Mouse (Mus musculus) stomach, embryonic 16.5 days (tissue): ENCODE results near the gene Endog. TPM values are rescaled to one million over a fixed set of nuclear protein-coding genes. Genes with fewer than 3 reads are reported as not detected.

Experiments
- ATAC-seq: fragments of 200-750 bp; cut with Nextera tagmentation; 2 replicates; pipeline ENCODE4 v1.8.0; 2017; ENCODE audit warnings: moderate number of reproducible peaks, moderate TSS enrichment; ENCODE audit not compliant: insufficient read depth, low FRiP score
- H3K27ac ChIP-seq: fragments of 300-500 bp; sonication (generic); 2 replicates; pipeline ENCODE4 v1.5.1; 2014; ENCODE audit warnings: low read length
- H3K27me3 ChIP-seq: fragments of 300-500 bp; sonication (generic); 2 replicates; pipeline ENCODE4 v1.6.1; 2014; ENCODE audit warnings: low read length, control low read depth, mixed read lengths; ENCODE audit not compliant: control insufficient read depth, insufficient read depth
- H3K36me3 ChIP-seq: fragments of 300-500 bp; sonication (generic); 2 replicates; pipeline ENCODE4 v1.6.1; 2014; ENCODE audit warnings: low read length; ENCODE audit not compliant: control insufficient read depth, insufficient read depth
- H3K4me1 ChIP-seq: fragments of 300-500 bp; sonication (generic); 2 replicates; pipeline ENCODE4 v1.6.1; 2014; ENCODE audit warnings: low read length, control low read depth, mixed read lengths; ENCODE audit not compliant: control insufficient read depth, insufficient read depth
- H3K4me2 ChIP-seq: fragments of 300-500 bp; sonication (generic); 2 replicates; pipeline ENCODE4 v1.6.1; 2014; ENCODE audit warnings: low read depth, low read length, mixed read lengths
- H3K4me3 ChIP-seq: fragments of 300-500 bp; sonication (generic); replicated peaks from 2 replicates; pipeline ENCODE4 v1.5.1; 2014; ENCODE audit warnings: mild to moderate bottlenecking, low read length
- H3K9ac ChIP-seq: fragments of 300-500 bp; sonication (generic); 2 replicates; pipeline ENCODE4 v1.6.1; 2014; ENCODE audit warnings: low read length
- H3K9me3 ChIP-seq: fragments of 300-500 bp; sonication (generic); replicated peaks from 2 replicates; pipeline ENCODE4 v1.6.1; 2016; ENCODE audit warnings: low read length, control low read depth; ENCODE audit not compliant: control insufficient read depth
- WGBS: fragments of 180-500 bp; shearing (Covaris S2); extraction: QIAGEN DNeasy Blood & Tissue Kit; methylation state at CpG from one replicate; pipeline ENCODE4 v1.1.7; 2014; 5-methylcytosine and 5-hydroxymethylcytosine counted together
- polyA plus RNA-seq: library from polyadenylated mRNA; unstranded; fragments of >200 nt; fragmentation: Nextera tagmentation; extraction: Ambion mirVana; gene quantifications from 2 replicates; pipeline ENCODE4 v1.2.1, GENCODE M21; 2015

The Endog gene
- polyA plus RNA-seq, 1 experiment from 2014 or later, result 17.5 TPM

DNA sequence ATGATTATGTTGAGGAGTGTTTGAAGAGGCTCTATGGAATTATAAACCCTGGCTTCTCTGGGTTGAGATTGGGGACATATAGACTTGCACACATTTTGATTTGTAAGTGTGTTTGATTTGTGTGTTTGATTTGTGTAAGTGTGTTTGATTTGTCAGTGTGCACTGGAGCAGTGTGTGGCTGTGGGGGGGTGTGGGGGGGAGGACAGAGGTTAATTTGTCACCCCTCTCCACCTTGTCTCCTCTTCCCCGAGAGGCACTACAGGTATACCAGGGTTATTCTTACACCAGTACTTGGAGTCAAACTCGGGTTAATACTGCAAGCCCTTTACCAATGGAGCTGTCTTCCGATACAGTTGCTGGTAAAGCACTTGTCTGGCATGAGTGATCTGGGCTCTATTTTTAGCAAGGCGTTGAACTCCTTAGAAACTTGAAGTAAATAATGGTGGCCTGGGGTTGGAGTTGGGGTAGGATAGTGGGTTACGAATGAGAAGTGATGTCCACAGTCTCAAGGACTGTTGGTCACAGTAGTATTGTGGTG, 29.2 kb downstream of the Endog start:
- H3K27ac ChIP-seq, result peak overlapping the region; percentile 84
- WGBS, result 56% methylated on average over 5 of the region's 5 CpGs

DNA sequence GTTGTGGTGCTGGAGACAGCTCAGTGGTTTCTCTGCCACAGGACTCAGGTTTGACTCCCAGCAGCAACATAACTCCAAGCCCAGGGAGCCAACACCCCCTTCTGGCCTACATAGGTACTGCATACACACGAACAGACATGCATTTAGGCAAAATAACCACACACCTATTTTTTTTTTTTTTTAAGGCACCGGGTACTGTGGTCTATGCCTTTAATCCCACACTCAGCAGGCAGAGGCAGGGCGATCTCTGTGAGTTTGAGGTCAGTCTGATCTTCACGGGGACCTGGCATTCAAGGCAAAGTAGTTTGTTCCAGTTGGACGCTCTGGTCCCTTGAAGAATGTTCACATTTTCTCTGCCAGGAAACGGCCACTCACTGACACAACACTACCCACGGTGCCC, 32.1 kb downstream of the Endog start:
- no peaks in the 10 kb centered on the region for H3K36me3 ChIP-seq
- 74% methylated on average over 7 of the region's 7 CpGs for WGBS
- no peak for ATAC-seq
- H3K27ac ChIP-seq, result no peak overlapping the region
- no peaks in the 10 kb centered on the region for H3K27me3 ChIP-seq
- no peaks in the 10 kb centered on the region for H3K9me3 ChIP-seq
- H3K9ac ChIP-seq, result no peak overlapping the region
- H3K4me1 ChIP-seq, result peaks cover 12% of the 10 kb centered on the region
- H3K4me3 ChIP-seq, result no peak overlapping the region
- H3K4me2 ChIP-seq, result no peak overlapping the region

More for the DNA sequence above, 29.2 kb downstream of the Endog start:
- H3K4me2 ChIP-seq, result no peak overlapping the region
- ATAC-seq, result no peak
- H3K9me3 ChIP-seq, result no peaks in the 10 kb centered on the region
- no peaks in the 10 kb centered on the region for H3K36me3 ChIP-seq
- no peak overlapping the region for H3K9ac ChIP-seq
- H3K4me1 ChIP-seq, result peaks cover 7% of the 10 kb centered on the region
- H3K4me3 ChIP-seq, result no peak overlapping the region
- H3K27me3 ChIP-seq, result no peaks in the 10 kb centered on the region

DNA sequence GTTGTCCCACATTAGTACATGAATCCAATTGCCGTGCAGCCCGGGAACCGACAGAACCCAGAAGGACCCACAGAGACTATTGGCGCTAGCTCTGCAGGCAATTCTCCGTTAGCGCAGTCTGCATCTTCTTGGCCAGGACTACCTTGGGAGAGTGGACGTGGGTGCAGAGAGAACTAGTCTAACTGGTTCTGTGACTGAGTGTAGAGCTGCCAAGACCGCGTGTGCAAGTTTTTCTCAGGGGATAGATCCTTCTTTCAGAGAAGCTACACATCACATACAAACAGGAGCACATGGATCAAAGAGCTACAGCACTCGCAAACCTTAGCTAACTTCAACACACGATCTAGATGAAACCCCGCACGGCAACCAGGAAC, 33.9 kb downstream of the Endog start:
- Histone ChIP-seq H3K4me3 (peak overlapping the region; percentile 72), H3K27me3 (no peaks in the 10 kb centered on the region), H3K36me3 (no peaks in the 10 kb centered on the region), H3K4me2 (peak overlapping the region; percentile 65), H3K4me1 (peaks cover 12% of the 10 kb centered on the region), H3K9ac (peak overlapping the region; percentile 75), H3K27ac (peak overlapping the region; percentile 90), H3K9me3 (no peaks in the 10 kb centered on the region)
- WGBS, result 1% methylated on average over 13 of the region's 13 CpGs
- ATAC-seq, result peak; percentile 81

DNA sequence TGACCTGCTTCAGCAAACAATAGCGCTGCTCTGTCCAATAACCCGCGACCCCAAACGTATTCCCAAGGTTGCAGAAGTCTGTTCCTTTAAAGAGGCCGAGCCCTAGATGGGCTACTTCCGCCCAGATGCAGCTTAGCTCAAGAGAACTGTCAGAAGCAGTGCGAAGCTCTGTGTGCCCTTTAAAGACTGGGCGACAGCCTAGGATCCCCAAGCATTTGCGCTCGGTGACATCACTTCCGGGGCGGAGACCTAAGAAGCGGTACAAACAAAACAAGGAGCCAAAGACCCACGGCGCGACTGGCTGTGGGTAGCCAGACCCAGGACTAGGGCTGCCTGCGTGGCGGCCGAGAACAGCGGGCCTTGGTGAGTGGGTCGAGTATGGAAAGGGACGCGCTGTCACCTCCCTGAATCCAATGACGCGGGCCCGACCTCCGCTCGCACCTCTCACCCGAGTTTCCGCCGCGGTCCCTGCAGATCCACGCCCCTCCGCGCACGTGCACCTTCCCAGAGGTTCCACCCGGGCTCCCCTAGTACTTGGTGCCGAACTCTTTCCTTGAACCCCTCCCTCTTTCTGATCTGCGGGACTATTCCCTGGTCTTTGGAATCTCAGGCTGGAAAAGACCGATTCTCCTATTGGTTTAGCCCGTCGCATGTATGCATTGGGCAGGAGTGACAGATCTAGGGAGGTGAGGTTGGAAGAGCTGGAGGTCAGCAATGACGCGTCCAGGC, 34.5 kb downstream of the Endog start, which contains the start of gene Kyat1:
Gene Kyat1 (minus strand): TSS at position 219 of the 729 bp plus-strand sequence.
- peak within 1 kb of the TSS; percentile 72 for H3K4me3 ChIP-seq
- peak; percentile 93 for ATAC-seq
- WGBS, result under 1% methylated on average over 44 of the region's 44 CpGs

DNA sequence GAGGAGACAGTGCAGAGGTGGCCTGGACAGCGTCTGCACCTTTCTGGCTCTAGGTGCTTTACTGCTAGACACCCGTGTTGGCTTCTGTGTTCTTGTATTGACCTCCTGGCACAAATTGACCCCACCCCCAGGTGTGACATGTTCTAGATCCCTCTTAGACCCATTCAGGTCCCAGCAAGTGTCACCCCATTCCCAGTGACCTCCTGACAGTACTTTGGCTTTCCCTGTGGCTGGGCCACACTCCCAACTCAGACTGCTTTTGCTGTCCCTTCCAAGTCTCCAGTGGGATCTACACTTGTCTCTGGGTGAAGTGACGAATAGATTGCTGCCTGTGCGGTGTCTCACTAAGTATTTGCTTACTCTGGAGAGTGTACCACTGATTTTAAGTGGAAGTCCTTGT, 36.1 kb downstream of the Endog start:
- no peaks in the 10 kb centered on the region for H3K9me3 ChIP-seq
- no peaks in the 10 kb centered on the region for H3K27me3 ChIP-seq
- no peak overlapping the region for H3K9ac ChIP-seq
- H3K4me1 ChIP-seq, result peaks cover 12% of the 10 kb centered on the region
- H3K4me2 ChIP-seq, result no peak overlapping the region
- no peaks in the 10 kb centered on the region for H3K36me3 ChIP-seq
- 79% methylated on average over 4 of the region's 4 CpGs for WGBS
- H3K27ac ChIP-seq, result no peak overlapping the region
- H3K4me3 ChIP-seq, result no peak overlapping the region
- no peak for ATAC-seq

More for the DNA sequence above, 34.5 kb downstream of the Endog start, which contains the start of gene Kyat1:
- H3K4me1 ChIP-seq, result peaks cover 12% of the 10 kb centered on the region
- H3K36me3 ChIP-seq, result no peaks in the 10 kb centered on the region
- peak within 1 kb of the TSS; percentile 75 for H3K9ac ChIP-seq
- H3K9me3 ChIP-seq, result no peaks in the 10 kb centered on the region
- peak within 1 kb of the TSS; percentile 90 for H3K27ac ChIP-seq
- H3K4me2 ChIP-seq, result peak within 1 kb of the TSS; percentile 65
- no peaks in the 10 kb centered on the region for H3K27me3 ChIP-seq

DNA sequence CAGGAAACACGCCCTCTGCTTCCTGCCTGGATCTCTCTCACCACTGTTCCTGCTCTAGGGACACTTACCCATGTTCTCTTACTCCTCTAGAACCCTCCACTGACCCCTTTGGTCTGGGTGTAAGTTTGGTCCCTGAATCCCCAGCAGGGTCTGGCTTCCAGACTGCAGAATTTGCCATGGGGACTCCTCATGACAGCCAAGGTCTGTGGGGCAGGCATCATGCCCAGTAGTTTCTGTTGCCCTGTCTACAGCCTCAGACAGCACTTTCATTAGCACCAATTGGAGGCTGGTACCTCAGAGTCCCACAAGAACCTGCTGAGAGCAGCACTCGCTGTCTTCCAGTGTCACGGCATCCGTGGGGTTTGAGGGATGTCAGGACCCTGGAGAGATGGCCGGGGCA, 36.6 kb downstream of the Endog start:
- no peak overlapping the region for H3K27ac ChIP-seq
- no peak for ATAC-seq
- no peaks in the 10 kb centered on the region for H3K27me3 ChIP-seq
- H3K9ac ChIP-seq, result no peak overlapping the region
- H3K4me3 ChIP-seq, result no peak overlapping the region
- no peak overlapping the region for H3K4me2 ChIP-seq
- H3K36me3 ChIP-seq, result no peaks in the 10 kb centered on the region
- peaks cover 12% of the 10 kb centered on the region for H3K4me1 ChIP-seq
- 77% methylated on average over 5 of the region's 5 CpGs for WGBS
- H3K9me3 ChIP-seq, result no peaks in the 10 kb centered on the region

DNA sequence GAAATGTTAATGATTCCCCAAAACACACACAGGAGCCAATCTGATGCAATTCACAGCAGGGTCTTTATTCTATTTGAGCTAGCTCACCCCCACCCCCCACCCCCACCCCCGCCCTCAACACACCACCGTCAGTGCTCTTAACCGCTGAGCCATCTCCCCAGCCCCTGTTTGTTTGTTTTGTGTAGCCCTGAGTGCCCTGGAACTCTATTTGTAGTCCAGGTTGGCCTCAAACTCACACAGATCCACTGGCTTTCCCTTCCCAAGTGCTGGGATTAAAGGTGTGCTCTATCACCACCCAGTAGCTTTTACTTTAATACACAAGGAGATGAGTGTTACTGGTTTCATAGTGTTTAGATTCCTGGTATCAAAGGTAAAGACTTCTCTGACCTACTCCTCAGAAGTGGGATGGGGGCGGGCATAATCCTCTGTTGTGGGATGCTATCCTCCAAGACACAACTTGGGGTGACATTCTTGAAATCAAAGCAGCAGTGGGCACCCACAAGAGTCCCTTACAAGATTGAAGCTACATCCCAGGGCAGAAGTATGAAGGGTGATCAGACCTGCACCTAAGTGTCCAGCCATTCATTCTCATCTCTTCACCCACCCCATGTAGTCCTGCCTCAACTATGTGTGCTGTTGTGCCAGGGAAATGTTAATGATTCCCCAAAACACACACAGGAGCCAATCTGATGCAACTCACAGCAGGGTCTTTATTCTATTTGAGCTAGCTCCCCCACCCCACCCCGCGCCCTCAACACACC, 40.3 kb downstream of the Endog start:
- ATAC-seq, result no peak
- Histone ChIP-seq H3K9ac (no peak overlapping the region), H3K36me3 (no peaks in the 10 kb centered on the region), H3K27me3 (no peaks in the 10 kb centered on the region), H3K4me3 (no peak overlapping the region), H3K4me2 (no peak overlapping the region), H3K4me1 (no peaks in the 10 kb centered on the region; the same call in 1 of the 2 replicates), H3K9me3 (no peaks in the 10 kb centered on the region), H3K27ac (no peak overlapping the region)
- 66% methylated on average over 6 of the region's 6 CpGs for WGBS

DNA sequence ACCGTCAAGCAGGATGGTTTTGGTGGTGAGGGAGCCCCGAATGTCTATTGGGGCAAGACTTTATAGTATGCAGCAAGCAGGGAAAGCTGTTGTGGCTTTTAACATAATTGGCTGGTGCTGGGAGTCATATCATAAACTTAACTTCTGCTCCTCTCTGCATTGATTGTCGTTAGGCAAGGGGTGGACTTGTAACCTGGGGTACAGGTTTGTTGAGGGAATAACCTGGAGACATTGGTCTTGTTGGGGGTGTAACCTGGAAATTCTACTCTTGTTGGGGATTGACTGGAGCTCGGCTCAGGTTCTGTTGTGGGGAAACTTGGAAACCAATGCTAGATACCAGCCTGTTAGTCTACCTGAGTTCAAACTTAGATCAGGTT, 40.9 kb downstream of the Endog start:
- no peak overlapping the region for H3K9ac ChIP-seq
- H3K27ac ChIP-seq, result no peak overlapping the region
- no peak for ATAC-seq
- no peaks in the 10 kb centered on the region for H3K27me3 ChIP-seq
- no peaks in the 10 kb centered on the region for H3K9me3 ChIP-seq
- H3K4me2 ChIP-seq, result no peak overlapping the region
- H3K36me3 ChIP-seq, result no peaks in the 10 kb centered on the region
- no peaks in the 10 kb centered on the region for H3K4me1 ChIP-seq
- WGBS, result 68% methylated on average over 4 of the region's 4 CpGs
- no peak overlapping the region for H3K4me3 ChIP-seq

DNA sequence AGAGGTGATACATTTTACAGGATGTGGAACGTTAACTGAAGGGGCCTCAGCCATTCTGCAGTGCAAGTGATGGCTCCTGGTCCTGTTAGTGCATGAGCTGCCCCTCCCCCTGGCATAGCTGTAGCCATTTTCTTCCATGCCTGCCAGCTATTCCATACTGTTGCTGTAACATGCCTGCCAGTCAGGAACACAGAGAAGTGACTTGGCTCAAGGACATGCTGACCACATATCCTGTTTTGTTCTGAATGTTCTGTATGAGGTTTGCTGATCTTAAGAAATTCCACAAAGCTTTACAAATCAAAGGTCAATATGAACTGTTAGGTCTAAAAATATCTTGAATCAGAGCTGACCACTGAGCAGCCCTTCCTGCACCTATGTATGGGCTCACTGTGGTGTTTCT, 41.7 kb downstream of the Endog start:
- Histone ChIP-seq H3K4me2 (no peak overlapping the region), H3K4me1 (no peaks in the 10 kb centered on the region), H3K27ac (no peak overlapping the region), H3K4me3 (no peak overlapping the region), H3K9ac (no peak overlapping the region), H3K36me3 (no peaks in the 10 kb centered on the region), H3K9me3 (no peaks in the 10 kb centered on the region), H3K27me3 (no peaks in the 10 kb centered on the region)
- 65% methylated on average over 1 of the region's 1 CpGs for WGBS
- no peak for ATAC-seq
